Mouse (Mus musculus): ENCODE data around the gene Rad1. TPM values are rescaled to one million over a fixed set of nuclear protein-coding genes. Genes with fewer than 3 reads are reported as not detected.
"Not testable (repeated sequence)": the region's sequence is repeated elsewhere in the genome, so short reads cannot be mapped to it uniquely, and the experiment has no call there.

Rad1 gene
- polyA plus RNA-seq, 2 experiments = 6.0 to 14.6 TPM

DNA sequence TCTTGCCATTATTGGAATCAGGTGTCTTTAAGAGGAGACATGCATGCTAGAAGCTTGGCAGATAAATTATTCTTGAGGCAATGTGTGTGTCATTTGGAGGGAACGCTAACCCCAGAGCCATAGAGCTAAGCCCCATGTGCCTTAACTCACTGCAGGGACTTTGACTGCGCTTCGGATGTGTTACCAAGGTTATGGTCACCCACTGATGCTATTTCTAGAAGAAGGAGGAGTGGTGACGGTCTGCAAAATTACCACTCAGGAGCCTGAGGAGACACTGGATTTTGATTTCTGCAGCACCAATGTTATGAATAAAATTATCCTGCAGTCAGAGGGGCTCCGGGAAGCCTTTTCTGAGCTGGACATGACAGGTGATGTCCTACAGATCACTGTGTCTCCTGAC, 4.3 kb downstream of the Rad1 start:
- H3K36me3 ChIP-seq (replicated peaks; ENCODE audit: control insufficient read depth, insufficient read depth, low read depth) = peaks cover 11% of the 10 kb centered on the region
- no peak overlapping the region for H3K4me3 ChIP-seq (ENCODE audit: insufficient read depth in 1 of 2, low read depth in 2 of 2, low read length in 2 of 2)
- H3K27ac ChIP-seq = no peak overlapping the region
- TF ChIP-seq EP300 (IDR thresholded peaks at IDR 0.05; ENCODE audit: low read depth) = no peak
- no peak for TF ChIP-seq CTCF (IDR thresholded peaks at IDR 0.05; ENCODE audit: low read depth)
- no peak overlapping the region for H3K4me2 ChIP-seq (ENCODE audit: low read depth)
- DNase-seq (ENCODE audit: low read depth in 3 of 3, low spot score in 3 of 3) = no peak
- 89% methylated on average over 5 of the region's 5 CpGs for WGBS (ENCODE audit: insufficient replicate concordance)
- ATAC-seq (ENCODE audit: insufficient read depth) = no peak
- no peaks in the 10 kb centered on the region for H3K9me3 ChIP-seq (ENCODE audit: control insufficient read depth, low read length)
- no peaks in the 10 kb centered on the region for H3K27me3 ChIP-seq (ENCODE audit: control insufficient read depth, insufficient read depth, low read length)
- H3K4me1 ChIP-seq (replicated peaks; ENCODE audit: control insufficient read depth in 2 of 2, insufficient read depth in 2 of 2, low read length in 1 of 2) = peaks cover 6% of the 10 kb centered on the region in 2 experiments
- H3K9ac ChIP-seq (replicated peaks) = no peak overlapping the region

DNA sequence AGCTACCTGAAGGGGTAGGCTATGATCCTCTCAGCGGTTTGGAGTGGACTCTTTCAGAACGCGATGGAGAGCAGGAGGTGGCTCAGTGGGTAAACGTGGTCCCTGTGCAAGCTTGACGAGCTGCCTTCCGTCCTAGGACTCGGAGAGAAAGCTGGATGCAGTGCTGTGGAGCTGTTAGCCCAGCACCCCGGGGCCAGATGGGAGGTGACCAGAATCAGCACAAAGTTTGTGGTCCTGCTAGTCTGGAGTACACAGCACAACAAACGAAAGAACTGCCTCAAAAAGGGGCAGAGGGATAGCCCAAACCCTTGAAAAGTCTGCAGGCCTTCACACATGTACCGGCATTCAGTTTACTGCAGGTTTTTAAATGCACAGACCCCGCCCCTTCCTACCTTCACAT, 10.1 kb downstream of the Rad1 start:
- WGBS (ENCODE audit: insufficient replicate concordance) = 79% methylated on average over 11 of the region's 11 CpGs
- H3K9me3 ChIP-seq (ENCODE audit: control insufficient read depth, low read length) = no peaks in the 10 kb centered on the region
- no peak overlapping the region for H3K4me2 ChIP-seq (ENCODE audit: low read depth)
- no peak overlapping the region for H3K9ac ChIP-seq (replicated peaks)
- TF ChIP-seq EP300 (IDR thresholded peaks at IDR 0.05; ENCODE audit: low read depth) = no peak
- no peak for TF ChIP-seq CTCF (IDR thresholded peaks at IDR 0.05; ENCODE audit: low read depth)
- DNase-seq (ENCODE audit: low read depth in 3 of 3, low spot score in 3 of 3) (no peak), ATAC-seq (ENCODE audit: insufficient read depth) (no peak)
- no peak overlapping the region for H3K27ac ChIP-seq
- H3K4me1 ChIP-seq (replicated peaks; ENCODE audit: control insufficient read depth in 2 of 2, insufficient read depth in 2 of 2, low read length in 1 of 2) = no peaks in the 10 kb centered on the region
- H3K4me3 ChIP-seq (ENCODE audit: insufficient read depth in 1 of 2, low read depth in 2 of 2, low read length in 2 of 2) = no peak overlapping the region
- H3K27me3 ChIP-seq (ENCODE audit: control insufficient read depth, insufficient read depth, low read length) = no peaks in the 10 kb centered on the region
- H3K36me3 ChIP-seq (replicated peaks; ENCODE audit: control insufficient read depth, insufficient read depth, low read depth) = peaks cover 5% of the 10 kb centered on the region

DNA sequence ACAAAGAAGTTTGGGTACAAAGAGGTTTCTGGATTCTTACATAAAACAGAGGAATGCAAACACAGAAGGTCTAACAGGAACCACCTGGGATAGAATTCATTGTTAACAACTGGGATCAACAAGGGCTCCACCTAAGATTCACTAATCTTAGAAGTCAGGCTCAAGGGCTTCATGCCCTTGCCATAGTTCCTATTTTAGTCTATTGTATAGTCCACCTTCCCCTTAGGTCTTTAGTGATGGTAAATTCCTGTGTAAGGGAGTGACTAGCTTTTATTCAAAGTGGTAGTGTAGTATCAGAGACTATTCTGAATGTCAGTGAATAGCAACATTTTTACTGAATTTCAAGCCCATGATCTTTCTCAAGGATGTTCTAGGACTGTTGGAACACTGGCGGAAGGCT, 10.9 kb downstream of the Rad1 start:
- not testable (repeated sequence) for H3K36me3 ChIP-seq (replicated peaks; ENCODE audit: control insufficient read depth, insufficient read depth, low read depth); H3K27ac ChIP-seq; DNase-seq (ENCODE audit: low read depth in 3 of 3, low spot score in 3 of 3); ATAC-seq (ENCODE audit: insufficient read depth); H3K4me1 ChIP-seq (replicated peaks; ENCODE audit: control insufficient read depth in 2 of 2, insufficient read depth in 2 of 2, low read length in 1 of 2); H3K4me2 ChIP-seq (ENCODE audit: low read depth); H3K9me3 ChIP-seq (ENCODE audit: control insufficient read depth, low read length); H3K9ac ChIP-seq (replicated peaks); H3K27me3 ChIP-seq (ENCODE audit: control insufficient read depth, insufficient read depth, low read length); H3K4me3 ChIP-seq (ENCODE audit: insufficient read depth in 1 of 2, low read depth in 2 of 2, low read length in 2 of 2)
- WGBS (ENCODE audit: insufficient replicate concordance) = 78% methylated on average over 1 of the region's 1 CpGs

DNA sequence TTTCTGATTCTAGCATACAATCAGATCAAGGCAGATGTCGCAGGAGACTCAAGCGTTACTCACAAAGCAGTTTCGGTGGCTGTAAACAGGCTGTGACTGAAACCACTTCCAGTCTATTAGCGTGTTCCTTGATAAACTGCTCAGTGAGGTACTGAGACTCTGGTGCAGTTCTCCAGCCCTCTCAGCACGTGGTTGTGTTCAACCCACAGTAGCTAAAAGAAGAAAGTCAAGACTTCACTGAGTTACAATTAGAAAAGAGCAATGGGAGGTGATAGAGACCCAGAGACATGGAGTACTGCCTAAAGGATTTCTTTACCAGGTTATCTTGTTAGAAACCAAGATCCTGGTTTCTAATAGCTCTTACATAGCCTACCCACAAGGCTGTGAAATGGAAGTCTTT, 13.8 kb downstream of the Rad1 start:
- 59% methylated on average over 5 of the region's 5 CpGs for WGBS (ENCODE audit: insufficient replicate concordance)
- H3K9ac ChIP-seq (replicated peaks) = no peak overlapping the region
- H3K4me2 ChIP-seq (ENCODE audit: low read depth) = no peak overlapping the region
- H3K4me3 ChIP-seq (ENCODE audit: insufficient read depth in 1 of 2, low read depth in 2 of 2, low read length in 2 of 2) = no peak overlapping the region
- no peak for ATAC-seq (ENCODE audit: insufficient read depth)
- H3K27ac ChIP-seq = no peak overlapping the region
- H3K4me1 ChIP-seq (replicated peaks; ENCODE audit: control insufficient read depth in 2 of 2, insufficient read depth in 2 of 2, low read length in 1 of 2) = no peaks in the 10 kb centered on the region
- no peak for DNase-seq (ENCODE audit: low read depth in 3 of 3, low spot score in 3 of 3)
- no peaks in the 10 kb centered on the region; the same call in 1 of the 2 replicates for H3K36me3 ChIP-seq (replicated peaks; ENCODE audit: control insufficient read depth, insufficient read depth, low read depth)
- no peak for TF ChIP-seq EP300 (IDR thresholded peaks at IDR 0.05; ENCODE audit: low read depth)
- no peak for TF ChIP-seq CTCF (IDR thresholded peaks at IDR 0.05; ENCODE audit: low read depth)
- no peaks in the 10 kb centered on the region for H3K9me3 ChIP-seq (ENCODE audit: control insufficient read depth, low read length)
- no peaks in the 10 kb centered on the region for H3K27me3 ChIP-seq (ENCODE audit: control insufficient read depth, insufficient read depth, low read length)

DNA sequence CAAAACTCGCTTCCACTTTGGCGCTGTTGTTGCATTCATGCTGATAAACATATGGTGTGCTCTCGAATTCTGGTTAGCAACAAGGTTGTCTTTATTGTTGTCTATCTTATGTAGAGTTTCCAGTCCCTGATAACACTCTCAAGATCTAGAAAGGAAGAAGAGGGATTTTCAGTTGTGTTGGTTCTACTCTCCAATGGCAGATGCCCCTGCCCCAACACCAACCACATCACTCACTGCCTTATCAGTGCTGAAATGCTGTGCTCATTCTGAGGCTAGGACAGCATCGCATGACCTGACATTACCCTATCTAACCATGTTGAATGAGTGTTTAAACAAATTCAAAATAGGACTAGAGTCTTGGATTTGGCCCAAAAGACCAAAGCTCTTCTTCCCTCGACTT, 14.2 kb downstream of the Rad1 start:
- H3K9me3 ChIP-seq (ENCODE audit: control insufficient read depth, low read length) = no peaks in the 10 kb centered on the region
- H3K4me2 ChIP-seq (ENCODE audit: low read depth) = no peak overlapping the region
- no peaks in the 10 kb centered on the region; the same call in 1 of the 2 replicates for H3K36me3 ChIP-seq (replicated peaks; ENCODE audit: control insufficient read depth, insufficient read depth, low read depth)
- ATAC-seq (ENCODE audit: insufficient read depth) (no peak), DNase-seq (ENCODE audit: low read depth in 3 of 3, low spot score in 3 of 3) (no peak)
- H3K9ac ChIP-seq (replicated peaks) = no peak overlapping the region
- H3K27ac ChIP-seq = no peak overlapping the region
- TF ChIP-seq CTCF (IDR thresholded peaks at IDR 0.05; ENCODE audit: low read depth) (no peak), EP300 (IDR thresholded peaks at IDR 0.05; ENCODE audit: low read depth) (no peak)
- H3K4me3 ChIP-seq (ENCODE audit: insufficient read depth in 1 of 2, low read depth in 2 of 2, low read length in 2 of 2) = no peak overlapping the region
- H3K27me3 ChIP-seq (ENCODE audit: control insufficient read depth, insufficient read depth, low read length) = no peaks in the 10 kb centered on the region
- 52% methylated on average over 5 of the region's 5 CpGs for WGBS (ENCODE audit: insufficient replicate concordance)
- no peaks in the 10 kb centered on the region for H3K4me1 ChIP-seq (replicated peaks; ENCODE audit: control insufficient read depth in 2 of 2, insufficient read depth in 2 of 2, low read length in 1 of 2)
